Mouse (Mus musculus) WW6 (cell line): Measurements from ENCODE around the gene Olfr320.
"Not testable (repeated sequence)": the region's sequence is repeated elsewhere in the genome, so short reads cannot be mapped to it uniquely, and the experiment has no call there.

Experiments used
- DNase-seq: peaks from one replicate; pipeline ENCODE4 v3.0.0-alpha.2; 2013; ENCODE audit warnings: low read depth, low spot score

Gene Olfr320

GRCm38 (mm10) chr11:58680799-58681198 lies at the start of gene Olfr320:
Gene Olfr320 (plus strand): TSS chr11:58681099.
- no peak for DNase-seq

GRCm38 (mm10) chr11:58634878-58635277 lies 46.0 kb upstream of the Olfr320 start:
- DNase-seq: no peak

GRCm38 (mm10) chr11:58636376-58636977 lies 44.4 kb upstream of the Olfr320 start:
- DNase-seq: no peak

GRCm38 (mm10) chr11:58638176-58638701 lies 42.7 kb upstream of the Olfr320 start:
- no peak for DNase-seq

- DNase-seq: no peak
Observed at GRCm38 (mm10) chr11:58640272-58640867, 40.5 kb upstream of the Olfr320 start, which contains the start of gene Trim58. Gene Trim58 (plus strand): TSS chr11:58640465.

- DNase-seq: no peak
Observed at GRCm38 (mm10) chr11:58641057-58641456, 39.8 kb upstream of the Olfr320 start.

- DNase-seq: no peak
Observed at GRCm38 (mm10) chr11:58641638-58642358, 39.1 kb upstream of the Olfr320 start.

GRCm38 (mm10) chr11:58643350-58643749 lies 37.5 kb upstream of the Olfr320 start:
- peak; percentile 49 for DNase-seq

GRCm38 (mm10) chr11:58655151-58655550 lies 25.7 kb upstream of the Olfr320 start:
- no peak for DNase-seq

GRCm38 (mm10) chr11:58658596-58658995 lies 22.3 kb upstream of the Olfr320 start, which contains the start of gene Olfr322:
Gene Olfr322 (plus strand): TSS chr11:58658782.
- DNase-seq: no peak

- DNase-seq: no peak
Observed at GRCm38 (mm10) chr11:58669252-58669651, 11.6 kb upstream of the Olfr320 start.

GRCm38 (mm10) chr11:58671825-58672224 lies 9.1 kb upstream of the Olfr320 start:
- DNase-seq: no peak

GRCm38 (mm10) chr11:58698862-58699261 lies 18.0 kb downstream of the Olfr320 start, which contains the start of gene Olfr319:
Gene Olfr319 (plus strand): TSS chr11:58699162.
- DNase-seq: no peak

GRCm38 (mm10) chr11:58709086-58709485 lies 28.2 kb downstream of the Olfr320 start:
- no peak for DNase-seq

- not testable (repeated sequence) for DNase-seq
Observed at GRCm38 (mm10) chr11:58717723-58718122, 36.8 kb downstream of the Olfr320 start.

GRCm38 (mm10) chr11:58719701-58720100 lies 38.8 kb downstream of the Olfr320 start:
- DNase-seq: no peak

- no peak for DNase-seq
Observed at GRCm38 (mm10) chr11:58723914-58724313, 43.0 kb downstream of the Olfr320 start, which contains the start of gene Olfr318. Gene Olfr318 (minus strand): TSS chr11:58724014.

- DNase-seq: not testable (repeated sequence)
Observed at GRCm38 (mm10) chr11:58727896-58728650, 47.2 kb downstream of the Olfr320 start.

GRCm38 (mm10) chr11:58733372-58733771 lies 52.5 kb downstream of the Olfr320 start:
- DNase-seq: no peak
